Mouse (Mus musculus) intestine, embryonic 14.5 days (tissue): ENCODE data around the gene Slc25a51. TPM values are rescaled to one million over a fixed set of nuclear protein-coding genes. Genes with fewer than 3 reads are reported as not detected.

ENCODE experiments used
- ATAC-seq: fragments of 200-750 bp; cut with Nextera tagmentation; replicated peaks from 2 replicates; pipeline ENCODE4 v1.8.0; 2017; ENCODE audit warnings: low read depth, moderate number of reproducible peaks, moderate TSS enrichment, moderate library complexity; ENCODE audit not compliant: low FRiP score, low TSS enrichment
- DNase-seq: peaks from one replicate; pipeline ENCODE4 v3.0.0-alpha.2; 2018; ENCODE audit warnings: low spot score
- H3K27ac ChIP-seq: fragments of 300-500 bp; sonication (generic); 2 replicates; pipeline ENCODE4 v1.5.1; 2014; ENCODE audit warnings: low read depth, mild to moderate bottlenecking, control low read depth
- H3K27me3 ChIP-seq: fragments of 300-500 bp; sonication (generic); replicated peaks from 2 replicates; pipeline ENCODE4 v1.6.1; 2014; ENCODE audit warnings: low read length, control low read depth; ENCODE audit not compliant: control insufficient read depth, insufficient read depth
- H3K36me3 ChIP-seq: fragments of 300-500 bp; sonication (generic); 2 replicates; pipeline ENCODE4 v1.6.1; 2014; ENCODE audit warnings: low read length, control low read depth; ENCODE audit not compliant: control insufficient read depth, insufficient read depth
- H3K4me1 ChIP-seq: fragments of 300-500 bp; sonication (generic); replicated peaks from 2 replicates; pipeline ENCODE4 v1.6.1; 2014; ENCODE audit warnings: low read length, control low read depth, mixed read lengths; ENCODE audit not compliant: control insufficient read depth, insufficient read depth
- H3K4me2 ChIP-seq: fragments of 300-500 bp; sonication (generic); 2 replicates; pipeline ENCODE4 v1.6.1; 2014; ENCODE audit warnings: low read length
- H3K4me3 ChIP-seq: fragments of 300-500 bp; sonication (generic); 2 replicates; pipeline ENCODE4 v1.5.1; 2014; ENCODE audit warnings: low read depth, low read length, control low read depth, mixed read lengths
- H3K9ac ChIP-seq: fragments of 300-500 bp; sonication (generic); 2 replicates; pipeline ENCODE4 v1.6.1; 2014; ENCODE audit warnings: mild to moderate bottlenecking, low read length
- H3K9me3 ChIP-seq: fragments of 300-500 bp; sonication (generic); 2 replicates; pipeline ENCODE4 v1.6.1; 2016; ENCODE audit warnings: low read length, control low read depth; ENCODE audit not compliant: control insufficient read depth
- WGBS: fragments of 180-500 bp; shearing (Covaris S2); extraction: QIAGEN DNeasy Blood & Tissue Kit; methylation state at CpG from one replicate; pipeline ENCODE4 v1.1.7; 2014; 5-methylcytosine and 5-hydroxymethylcytosine counted together
- polyA plus RNA-seq: library from polyadenylated mRNA; unstranded; fragments of >200 nt; fragmentation: Nextera tagmentation; extraction: Ambion mirVana; gene quantifications from 2 replicates; pipeline ENCODE4 v1.2.1, GENCODE M21; 2014

Slc25a51 gene
- polyA plus RNA-seq, 1 experiment from 2014 or later: 46.7 TPM

GRCm38 (mm10) chr4:45409270-45409669 is 704 bp upstream of the Slc25a51 start:
- peaks cover 4% of the 10 kb centered on the region; the same call in 1 of the 2 replicates for H3K36me3 ChIP-seq

GRCm38 (mm10) chr4:45407703-45408334 is 747 bp downstream of the Slc25a51 start:
- peak overlapping the region; percentile 82 for H3K4me3 ChIP-seq
- no peak for ATAC-seq

More at GRCm38 (mm10) chr4:45409270-45409669, 704 bp upstream of the Slc25a51 start:
- Histone ChIP-seq H3K4me3 (peak overlapping the region; percentile 82), H3K9ac (peak overlapping the region; percentile 96), H3K4me2 (peak overlapping the region; percentile 95), H3K27ac (peak overlapping the region; percentile 89), H3K27me3 (no peaks in the 10 kb centered on the region), H3K9me3 (no peaks in the 10 kb centered on the region), H3K4me1 (peaks cover 25% of the 10 kb centered on the region)
- ATAC-seq: peak; percentile 54
- peak; percentile 91 for DNase-seq
- under 1% methylated on average over 10 of the region's 10 CpGs for WGBS

GRCm38 (mm10) chr4:45407001-45407702 is 1.4 kb downstream of the Slc25a51 start:
- H3K27ac ChIP-seq: no peak overlapping the region
- 54% methylated on average over 5 of the region's 5 CpGs for WGBS
- DNase-seq (no peak), ATAC-seq (no peak)
- peak overlapping the region; percentile 82 for H3K4me3 ChIP-seq
- H3K9me3 ChIP-seq: no peaks in the 10 kb centered on the region
- peak overlapping the region; percentile 95 for H3K4me2 ChIP-seq
- no peaks in the 10 kb centered on the region for H3K27me3 ChIP-seq
- peak overlapping the region; percentile 96 for H3K9ac ChIP-seq
- peaks cover 25% of the 10 kb centered on the region for H3K36me3 ChIP-seq
- peaks cover 25% of the 10 kb centered on the region for H3K4me1 ChIP-seq

More at GRCm38 (mm10) chr4:45407703-45408334, 747 bp downstream of the Slc25a51 start:
- H3K36me3 ChIP-seq: peaks cover 19% of the 10 kb centered on the region
- H3K4me1 ChIP-seq: peaks cover 25% of the 10 kb centered on the region
- peak; percentile 75 for DNase-seq
- peak overlapping the region; percentile 96 for H3K9ac ChIP-seq
- peak overlapping the region; percentile 89 for H3K27ac ChIP-seq
- no peaks in the 10 kb centered on the region for H3K27me3 ChIP-seq
- no peaks in the 10 kb centered on the region for H3K9me3 ChIP-seq
- peak overlapping the region; percentile 95 for H3K4me2 ChIP-seq
- WGBS: under 1% methylated on average over 19 of the region's 19 CpGs

- no peaks in the 10 kb centered on the region for H3K27me3 ChIP-seq
- DNase-seq (no peak), ATAC-seq (no peak)
- peaks cover 25% of the 10 kb centered on the region for H3K4me1 ChIP-seq
- no peak overlapping the region for H3K27ac ChIP-seq
- 74% methylated on average over 7 of the region's 7 CpGs for WGBS
- H3K36me3 ChIP-seq: peaks cover 30% of the 10 kb centered on the region
- peak overlapping the region; percentile 95; the same call in 1 of the 2 replicates for H3K4me2 ChIP-seq
- no peak overlapping the region for H3K9ac ChIP-seq
- no peaks in the 10 kb centered on the region for H3K9me3 ChIP-seq
- H3K4me3 ChIP-seq: no peak overlapping the region
Measured at GRCm38 (mm10) chr4:45406397-45406796, 2.2 kb downstream of the Slc25a51 start.

- 43% methylated on average over 7 of the region's 7 CpGs for WGBS
- Histone ChIP-seq H3K9ac (no peak overlapping the region), H3K4me1 (peaks cover 25% of the 10 kb centered on the region), H3K4me3 (no peak overlapping the region), H3K4me2 (no peak overlapping the region), H3K9me3 (no peaks in the 10 kb centered on the region), H3K27me3 (no peaks in the 10 kb centered on the region), H3K27ac (no peak overlapping the region), H3K36me3 (peaks cover 36% of the 10 kb centered on the region)
- DNase-seq (peak; percentile 48), ATAC-seq (no peak)
Measured at GRCm38 (mm10) chr4:45405315-45405714, 3.3 kb downstream of the Slc25a51 start.

- 94% methylated on average over 7 of the region's 7 CpGs for WGBS
- no peak overlapping the region for H3K9ac ChIP-seq
- H3K9me3 ChIP-seq: no peaks in the 10 kb centered on the region
- peaks cover 22% of the 10 kb centered on the region for H3K4me1 ChIP-seq
- H3K27me3 ChIP-seq: no peaks in the 10 kb centered on the region
- no peak overlapping the region for H3K4me2 ChIP-seq
- no peak for ATAC-seq
- H3K27ac ChIP-seq: no peak overlapping the region
- H3K36me3 ChIP-seq: peaks cover 48% of the 10 kb centered on the region
- DNase-seq: no peak
- no peak overlapping the region for H3K4me3 ChIP-seq
Measured at GRCm38 (mm10) chr4:45404086-45404485, 4.5 kb downstream of the Slc25a51 start.

- Histone ChIP-seq H3K36me3 (peaks cover 54% of the 10 kb centered on the region), H3K4me2 (no peak overlapping the region), H3K4me3 (no peak overlapping the region), H3K9me3 (no peaks in the 10 kb centered on the region), H3K27ac (no peak overlapping the region), H3K27me3 (no peaks in the 10 kb centered on the region), H3K9ac (no peak overlapping the region), H3K4me1 (peaks cover 21% of the 10 kb centered on the region)
- peak; percentile 41 for DNase-seq
- WGBS: 84% methylated on average over 7 of the region's 7 CpGs
- no peak for ATAC-seq
Measured at GRCm38 (mm10) chr4:45403499-45403878, 5.1 kb downstream of the Slc25a51 start.

- no peak overlapping the region for H3K4me2 ChIP-seq
- peaks cover 58% of the 10 kb centered on the region for H3K36me3 ChIP-seq
- no peak overlapping the region for H3K4me3 ChIP-seq
- no peak for DNase-seq
- no peak overlapping the region for H3K9ac ChIP-seq
- 84% methylated on average over 7 of the region's 7 CpGs for WGBS
- no peaks in the 10 kb centered on the region for H3K9me3 ChIP-seq
- H3K27me3 ChIP-seq: no peaks in the 10 kb centered on the region
- no peak for ATAC-seq
- H3K27ac ChIP-seq: no peak overlapping the region
- H3K4me1 ChIP-seq: peaks cover 21% of the 10 kb centered on the region
Measured at GRCm38 (mm10) chr4:45402878-45403498, 5.6 kb downstream of the Slc25a51 start.
